Mouse (Mus musculus): ENCODE results near the gene Ppdpf. TPM values are rescaled to one million over a fixed set of nuclear protein-coding genes. Genes with fewer than 3 reads are reported as not detected.

Ppdpf gene
- polyA plus RNA-seq (2016; fragmentation: Nextera tagmentation; extraction: Ambion mirVana), result 114 and 115 TPM in 2 replicates

- peaks cover 8% of the 10 kb centered on the region; the same call in 1 of the 2 replicates for H3K36me3 ChIP-seq
- no peaks in the 10 kb centered on the region for H3K27me3 ChIP-seq (replicated peaks)
- H3K9me3 ChIP-seq (replicated peaks), result no peaks in the 10 kb centered on the region
- under 1% methylated on average over 64 of the region's 64 CpGs for WGBS (ENCODE audit: insufficient replicate concordance)
- H3K27ac ChIP-seq, result peak within 1 kb of the TSS; percentile 85
- peaks cover 23% of the 10 kb centered on the region for H3K4me1 ChIP-seq
- peak within 1 kb of the TSS; percentile 82 for H3K4me3 ChIP-seq
- ATAC-seq, result peak; percentile 98
- H3K4me2 ChIP-seq, result peak within 1 kb of the TSS; percentile 98
- peak within 1 kb of the TSS; percentile 82 for H3K9ac ChIP-seq
These were observed at the start of gene Ppdpf for GRCm38 (mm10) chr2:181187121-181188000. Gene Ppdpf (plus strand): TSS chr2:181187247.

- H3K9ac ChIP-seq, result no peak overlapping the region
- no peaks in the 10 kb centered on the region for H3K4me1 ChIP-seq
- no peak overlapping the region for H3K4me3 ChIP-seq
- no peaks in the 10 kb centered on the region for H3K36me3 ChIP-seq
- no peaks in the 10 kb centered on the region for H3K9me3 ChIP-seq (replicated peaks)
- H3K4me2 ChIP-seq, result no peak overlapping the region
- ATAC-seq, result no peak
- peaks cover 38% of the 10 kb centered on the region for H3K27me3 ChIP-seq (replicated peaks)
- WGBS (ENCODE audit: insufficient replicate concordance), result 78% methylated on average over 5 of the region's 5 CpGs
- H3K27ac ChIP-seq, result no peak overlapping the region
These were observed 47.3 kb upstream of the Ppdpf start for GRCm38 (mm10) chr2:181139641-181140193.

GRCm38 (mm10) chr2:181142703-181143135 is 44.3 kb upstream of the Ppdpf start:
- Histone ChIP-seq H3K27ac (no peak overlapping the region), H3K4me2 (no peak overlapping the region), H3K36me3 (no peaks in the 10 kb centered on the region), H3K4me3 (no peak overlapping the region), H3K9ac (no peak overlapping the region), H3K27me3 (replicated peaks) (peaks cover 41% of the 10 kb centered on the region), H3K4me1 (0 out of 2 replicates have a peak, but pooled peaks cover 3% of the 10 kb centered on the region), H3K9me3 (replicated peaks) (no peaks in the 10 kb centered on the region)
- no peak for ATAC-seq
- WGBS (ENCODE audit: insufficient replicate concordance), result 51% methylated on average over 8 of the region's 8 CpGs

GRCm38 (mm10) chr2:181143509-181144276 is 43.4 kb upstream of the Ppdpf start:
- no peak for ATAC-seq
- WGBS (ENCODE audit: insufficient replicate concordance), result 37% methylated on average over 2 of the region's 2 CpGs
- Histone ChIP-seq H3K36me3 (no peaks in the 10 kb centered on the region), H3K9ac (no peak overlapping the region), H3K9me3 (replicated peaks) (no peaks in the 10 kb centered on the region), H3K4me3 (no peak overlapping the region), H3K4me1 (0 out of 2 replicates have a peak, but pooled peaks cover 5% of the 10 kb centered on the region), H3K27me3 (replicated peaks) (peaks cover 44% of the 10 kb centered on the region), H3K4me2 (no peak overlapping the region), H3K27ac (no peak overlapping the region)

GRCm38 (mm10) chr2:181144675-181145074 is 42.4 kb upstream of the Ppdpf start:
- H3K4me2 ChIP-seq, result no peak overlapping the region
- ATAC-seq, result no peak
- H3K27ac ChIP-seq, result no peak overlapping the region
- no peaks in the 10 kb centered on the region for H3K36me3 ChIP-seq
- WGBS (ENCODE audit: insufficient replicate concordance), result 53% methylated on average over 2 of the region's 2 CpGs
- H3K4me3 ChIP-seq, result no peak overlapping the region
- H3K9me3 ChIP-seq (replicated peaks), result no peaks in the 10 kb centered on the region
- 0 out of 2 replicates have a peak, but pooled peaks cover 5% of the 10 kb centered on the region for H3K4me1 ChIP-seq
- peaks cover 54% of the 10 kb centered on the region for H3K27me3 ChIP-seq (replicated peaks)
- H3K9ac ChIP-seq, result no peak overlapping the region

GRCm38 (mm10) chr2:181146976-181147545 is 40.0 kb upstream of the Ppdpf start:
- peaks cover 76% of the 10 kb centered on the region for H3K27me3 ChIP-seq (replicated peaks)
- H3K27ac ChIP-seq, result no peak overlapping the region
- no peak for ATAC-seq
- no peak overlapping the region for H3K4me2 ChIP-seq
- H3K9ac ChIP-seq, result no peak overlapping the region
- 0 out of 2 replicates have a peak, but pooled peaks cover 5% of the 10 kb centered on the region for H3K4me1 ChIP-seq
- no peaks in the 10 kb centered on the region for H3K36me3 ChIP-seq
- WGBS (ENCODE audit: insufficient replicate concordance), result 37% methylated on average over 4 of the region's 4 CpGs
- no peaks in the 10 kb centered on the region for H3K9me3 ChIP-seq (replicated peaks)
- no peak overlapping the region for H3K4me3 ChIP-seq

GRCm38 (mm10) chr2:181147546-181148317 is 39.3 kb upstream of the Ppdpf start:
- Histone ChIP-seq H3K36me3 (no peaks in the 10 kb centered on the region), H3K4me3 (peak overlapping the region; percentile 44), H3K4me2 (peak overlapping the region; percentile 67), H3K4me1 (0 out of 2 replicates have a peak, but pooled peaks cover 5% of the 10 kb centered on the region), H3K27ac (no peak overlapping the region), H3K27me3 (replicated peaks) (peaks cover 80% of the 10 kb centered on the region), H3K9ac (no peak overlapping the region), H3K9me3 (replicated peaks) (no peaks in the 10 kb centered on the region)
- no peak for ATAC-seq
- 2% methylated on average over 61 of the region's 61 CpGs for WGBS (ENCODE audit: insufficient replicate concordance)

- Histone ChIP-seq H3K36me3 (no peaks in the 10 kb centered on the region), H3K27me3 (replicated peaks) (peaks cover 86% of the 10 kb centered on the region), H3K4me1 (0 out of 2 replicates have a peak, but pooled peaks cover 5% of the 10 kb centered on the region), H3K9me3 (replicated peaks) (no peaks in the 10 kb centered on the region), H3K27ac (no peak overlapping the region), H3K4me2 (peak overlapping the region; percentile 67), H3K4me3 (peak overlapping the region; percentile 44; the same call in 1 of the 2 replicates), H3K9ac (no peak overlapping the region)
- ATAC-seq, result no peak
- 18% methylated on average over 31 of the region's 31 CpGs for WGBS (ENCODE audit: insufficient replicate concordance)
These were observed 38.6 kb upstream of the Ppdpf start for GRCm38 (mm10) chr2:181148318-181148955.

GRCm38 (mm10) chr2:181150281-181150680 is 36.8 kb upstream of the Ppdpf start:
- no peak for ATAC-seq

GRCm38 (mm10) chr2:181152701-181153100 is 34.3 kb upstream of the Ppdpf start:
- Histone ChIP-seq H3K27me3 (replicated peaks) (peaks cover 89% of the 10 kb centered on the region), H3K9me3 (replicated peaks) (no peaks in the 10 kb centered on the region)
- ATAC-seq, result no peak

More at GRCm38 (mm10) chr2:181150281-181150680, 36.8 kb upstream of the Ppdpf start:
- Histone ChIP-seq H3K27me3 (replicated peaks) (peaks cover 88% of the 10 kb centered on the region), H3K4me2 (no peak overlapping the region), H3K4me3 (no peak overlapping the region), H3K9ac (no peak overlapping the region), H3K27ac (no peak overlapping the region), H3K9me3 (replicated peaks) (no peaks in the 10 kb centered on the region), H3K36me3 (no peaks in the 10 kb centered on the region), H3K4me1 (0 out of 2 replicates have a peak, but pooled peaks cover 5% of the 10 kb centered on the region)
- 56% methylated on average over 6 of the region's 6 CpGs for WGBS (ENCODE audit: insufficient replicate concordance)

More at GRCm38 (mm10) chr2:181152701-181153100, 34.3 kb upstream of the Ppdpf start:
- H3K36me3 ChIP-seq, result no peaks in the 10 kb centered on the region
- no peak overlapping the region for H3K9ac ChIP-seq
- no peak overlapping the region for H3K4me3 ChIP-seq
- no peak overlapping the region for H3K27ac ChIP-seq
- 76% methylated on average over 17 of the region's 17 CpGs for WGBS (ENCODE audit: insufficient replicate concordance)
- H3K4me1 ChIP-seq, result 0 out of 2 replicates have a peak, but pooled peaks cover 3% of the 10 kb centered on the region
- no peak overlapping the region for H3K4me2 ChIP-seq

Data from liver, embryonic 12.5 days (tissue).